Mouse (Mus musculus) liver, embryonic 15.5 days (tissue): ENCODE results near the gene Rabggta. TPM values are rescaled to one million over a fixed set of nuclear protein-coding genes. Genes with fewer than 3 reads are reported as not detected.

Experiments
- ATAC-seq: fragments of 200-750 bp; cut with Nextera tagmentation; 2 replicates; pipeline ENCODE4 v1.8.0; 2017; ENCODE audit warnings: moderate number of reproducible peaks, mild to moderate bottlenecking, moderate library complexity; ENCODE audit not compliant: insufficient read depth
- H3K27ac ChIP-seq: fragments of 300-500 bp; sonication (generic); replicated peaks from 2 replicates; pipeline ENCODE4 v1.5.1; 2015; ENCODE audit warnings: mild to moderate bottlenecking, inconsistent platforms
- H3K27me3 ChIP-seq: fragments of 300-500 bp; sonication (generic); 2 replicates; pipeline ENCODE4 v1.6.1; 2015; ENCODE audit warnings: mild to moderate bottlenecking, inconsistent platforms
- H3K36me3 ChIP-seq: fragments of 300-500 bp; sonication (generic); replicated peaks from 2 replicates; pipeline ENCODE4 v1.6.1; 2015; ENCODE audit warnings: moderate library complexity, mild to moderate bottlenecking, inconsistent platforms
- H3K4me1 ChIP-seq: fragments of 300-500 bp; sonication (generic); replicated peaks from 2 replicates; pipeline ENCODE4 v1.6.1; 2015; ENCODE audit warnings: inconsistent platforms
- H3K4me2 ChIP-seq: fragments of 300-500 bp; sonication (generic); 2 replicates; pipeline ENCODE4 v1.6.1; 2015; ENCODE audit warnings: moderate library complexity, mild to moderate bottlenecking, inconsistent platforms
- H3K4me3 ChIP-seq: fragments of 300-500 bp; sonication (generic); replicated peaks from 2 replicates; pipeline ENCODE4 v1.5.1; 2015; ENCODE audit warnings: mild to moderate bottlenecking, inconsistent platforms
- H3K9ac ChIP-seq: fragments of 300-500 bp; sonication (generic); 2 replicates; pipeline ENCODE4 v1.6.1; 2015; ENCODE audit warnings: moderate library complexity, mild to moderate bottlenecking, inconsistent platforms
- H3K9me3 ChIP-seq: fragments of 300-500 bp; sonication (generic); replicated peaks from 2 replicates; pipeline ENCODE4 v1.6.1; 2016; ENCODE audit warnings: inconsistent platforms
- WGBS: fragments of 180-500 bp; shearing (Covaris S2); methylation state at CpG from one replicate; pipeline ENCODE4 v1.1.7; 2015; ENCODE audit warnings: mixed read lengths; ENCODE audit not compliant: insufficient replicate concordance; 5-methylcytosine and 5-hydroxymethylcytosine counted together
- polyA plus RNA-seq: library from polyadenylated mRNA; unstranded; fragments of >200 nt; fragmentation: Nextera tagmentation; extraction: Ambion mirVana; gene quantifications from 2 replicates; pipeline ENCODE4 v1.2.1, GENCODE M21; 2015

Rabggta gene
- polyA plus RNA-seq, 1 experiment from 2014 or later = 10.5 TPM

GRCm38 (mm10) chr14:55697226-55697625 lies 24.8 kb downstream of the Rabggta start:
- WGBS = 44% methylated on average over 4 of the region's 4 CpGs
- H3K9me3 ChIP-seq = no peaks in the 10 kb centered on the region
- no peaks in the 10 kb centered on the region for H3K36me3 ChIP-seq
- H3K4me3 ChIP-seq = no peak overlapping the region
- no peak overlapping the region for H3K9ac ChIP-seq
- H3K27me3 ChIP-seq = no peaks in the 10 kb centered on the region
- no peaks in the 10 kb centered on the region; the same call in 1 of the 2 replicates for H3K4me1 ChIP-seq
- H3K4me2 ChIP-seq = no peak overlapping the region; the same call in 1 of the 2 replicates
- ATAC-seq = no peak
- peak overlapping the region; percentile 20; the same call in 1 of the 2 replicates for H3K27ac ChIP-seq

GRCm38 (mm10) chr14:55689433-55689832 lies 32.6 kb downstream of the Rabggta start:
- Histone ChIP-seq H3K27me3 (0 out of 2 replicates have a peak, but pooled peaks cover 5% of the 10 kb centered on the region), H3K36me3 (no peaks in the 10 kb centered on the region), H3K4me2 (no peak overlapping the region), H3K27ac (no peak overlapping the region), H3K4me3 (no peak overlapping the region), H3K4me1 (no peaks in the 10 kb centered on the region), H3K9ac (no peak overlapping the region), H3K9me3 (no peaks in the 10 kb centered on the region)
- 60% methylated on average over 10 of the region's 10 CpGs for WGBS
- no peak for ATAC-seq

GRCm38 (mm10) chr14:55682118-55682493 lies 40.0 kb downstream of the Rabggta start:
- peaks cover 27% of the 10 kb centered on the region for H3K4me1 ChIP-seq
- H3K27ac ChIP-seq = peak overlapping the region; percentile 94
- 17% methylated on average over 3 of the region's 3 CpGs for WGBS
- H3K36me3 ChIP-seq = peaks cover 35% of the 10 kb centered on the region
- H3K4me3 ChIP-seq = peak overlapping the region; percentile 80
- H3K4me2 ChIP-seq = peak overlapping the region; percentile 75
- H3K27me3 ChIP-seq = no peaks in the 10 kb centered on the region
- H3K9me3 ChIP-seq = no peaks in the 10 kb centered on the region
- H3K9ac ChIP-seq = peak overlapping the region; percentile 73
- peak; percentile 3; the same call in 1 of the 2 replicates for ATAC-seq

GRCm38 (mm10) chr14:55681160-55682117 lies 40.6 kb downstream of the Rabggta start, which contains the start of gene Tinf2:
Gene Tinf2, minus strand, starts transcription at chr14:55681820.
- H3K9ac ChIP-seq = peak within 1 kb of the TSS; percentile 73
- H3K4me1 ChIP-seq = peaks cover 27% of the 10 kb centered on the region
- no peaks in the 10 kb centered on the region for H3K27me3 ChIP-seq
- peak; percentile 93 for ATAC-seq
- H3K4me3 ChIP-seq = peak within 1 kb of the TSS; percentile 80
- H3K9me3 ChIP-seq = no peaks in the 10 kb centered on the region
- WGBS = under 1% methylated on average over 66 of the region's 66 CpGs
- peak within 1 kb of the TSS; percentile 94 for H3K27ac ChIP-seq
- peak within 1 kb of the TSS; percentile 75 for H3K4me2 ChIP-seq
- peaks cover 41% of the 10 kb centered on the region for H3K36me3 ChIP-seq

GRCm38 (mm10) chr14:55677615-55678014 lies 44.4 kb downstream of the Rabggta start:
- Histone ChIP-seq H3K27me3 (no peaks in the 10 kb centered on the region), H3K4me2 (no peak overlapping the region), H3K9ac (no peak overlapping the region), H3K27ac (no peak overlapping the region), H3K9me3 (no peaks in the 10 kb centered on the region), H3K4me3 (no peak overlapping the region), H3K36me3 (peaks cover 57% of the 10 kb centered on the region), H3K4me1 (peaks cover 35% of the 10 kb centered on the region)
- 67% methylated on average over 4 of the region's 4 CpGs for WGBS
- ATAC-seq = no peak

GRCm38 (mm10) chr14:55672741-55673060 lies 49.4 kb downstream of the Rabggta start:
- H3K4me2 ChIP-seq = peak overlapping the region; percentile 75
- no peak for ATAC-seq
- H3K27me3 ChIP-seq = no peaks in the 10 kb centered on the region
- peaks cover 32% of the 10 kb centered on the region for H3K4me1 ChIP-seq
- peak overlapping the region; percentile 79 for H3K4me3 ChIP-seq
- H3K27ac ChIP-seq = peak overlapping the region; percentile 88
- H3K9ac ChIP-seq = peak overlapping the region; percentile 76
- 56% methylated on average over 7 of the region's 7 CpGs for WGBS
- H3K9me3 ChIP-seq = no peaks in the 10 kb centered on the region
- peaks cover 35% of the 10 kb centered on the region for H3K36me3 ChIP-seq

GRCm38 (mm10) chr14:55671833-55672740 lies 50.0 kb downstream of the Rabggta start, which contains the start of the genes Gmpr2 and Nedd8:
Gene Gmpr2, plus strand, starts transcription at chr14:55671941.
Gene Nedd8, minus strand, starts transcription at chr14:55672124.
- H3K4me1 ChIP-seq = peaks cover 32% of the 10 kb centered on the region
- H3K27ac ChIP-seq = peak within 1 kb of the TSS; percentile 88
- H3K36me3 ChIP-seq = peaks cover 30% of the 10 kb centered on the region
- peak; percentile 98 for ATAC-seq
- H3K4me2 ChIP-seq = peak within 1 kb of the TSS; percentile 75
- H3K9me3 ChIP-seq = no peaks in the 10 kb centered on the region
- peak within 1 kb of the TSS; percentile 79 for H3K4me3 ChIP-seq
- peak within 1 kb of the TSS; percentile 76 for H3K9ac ChIP-seq
- WGBS = under 1% methylated on average over 38 of the region's 38 CpGs
- H3K27me3 ChIP-seq = no peaks in the 10 kb centered on the region

GRCm38 (mm10) chr14:55671486-55671832 lies 50.6 kb downstream of the Rabggta start:
- Histone ChIP-seq H3K4me2 (peak overlapping the region; percentile 75), H3K27ac (peak overlapping the region; percentile 88), H3K4me1 (peaks cover 32% of the 10 kb centered on the region), H3K9ac (peak overlapping the region; percentile 76), H3K9me3 (no peaks in the 10 kb centered on the region), H3K27me3 (no peaks in the 10 kb centered on the region), H3K36me3 (peaks cover 28% of the 10 kb centered on the region), H3K4me3 (peak overlapping the region; percentile 79)
- WGBS = 0% methylated on average over 12 of the region's 12 CpGs
- peak; percentile 33; the same call in 1 of the 2 replicates for ATAC-seq

Other genes starting within 250 kb of the Rabggta start
- gene Dhrs4, start 243.5 kb downstream of the Rabggta start, polyA plus RNA-seq = 77.8 and 86.8 TPM in 2 replicates
- 0.28 and 0.41 TPM in 2 replicates for gene Carmil3, start 231.6 kb downstream of the Rabggta start, polyA plus RNA-seq
- not detected in 2 replicates for gene Cpne6, start 211.8 kb downstream of the Rabggta start, polyA plus RNA-seq
- not detected in 2 replicates for gene Nrl, start 197.3 kb downstream of the Rabggta start, polyA plus RNA-seq
- 36.0 and 39.9 TPM in 2 replicates for gene Pck2, start 182.0 kb downstream of the Rabggta start, polyA plus RNA-seq
- 57.9 and 64.1 TPM in 2 replicates for gene Dcaf11, start 162.3 kb downstream of the Rabggta start, polyA plus RNA-seq
- 1.6 and 2.1 TPM in 2 replicates for gene A730061H03Rik, start 161.9 kb downstream of the Rabggta start, polyA plus RNA-seq
- 1.1 and 1.9 TPM in 2 replicates for gene Fitm1, start 146.6 kb downstream of the Rabggta start, polyA plus RNA-seq
- gene Psme1, start 144.1 kb downstream of the Rabggta start, polyA plus RNA-seq = 108 and 116 TPM in 2 replicates
- gene Emc9, start 137.0 kb downstream of the Rabggta start, polyA plus RNA-seq = 25.6 and 25.9 TPM in 2 replicates
- gene Psme2, start 131.2 kb downstream of the Rabggta start, polyA plus RNA-seq = 173 and 191 TPM in 2 replicates
- 9.1 and 12.0 TPM in 2 replicates for gene Rnf31, start 130.6 kb downstream of the Rabggta start, polyA plus RNA-seq
- 20.7 and 20.9 TPM in 2 replicates for gene Irf9, start 118.7 kb downstream of the Rabggta start, polyA plus RNA-seq
- 1.7 and 1.9 TPM in 2 replicates for gene Rec8, start 104.2 kb downstream of the Rabggta start, polyA plus RNA-seq
- 26.6 and 36.7 TPM in 2 replicates for gene Ipo4, start 86.3 kb downstream of the Rabggta start, polyA plus RNA-seq
- 0.54 and 0.67 TPM in 2 replicates for gene Gm49378, start 84.4 kb downstream of the Rabggta start, polyA plus RNA-seq
- 48.4 and 51.7 TPM in 2 replicates for gene Tm9sf1, start 78.5 kb downstream of the Rabggta start, polyA plus RNA-seq
- 0.09 TPM in 1 of 2 replicates, not detected in the other for gene Tssk4, start 72.1 kb downstream of the Rabggta start, polyA plus RNA-seq
- gene Mdp1, start 61.8 kb downstream of the Rabggta start, polyA plus RNA-seq = 18.4 and 18.5 TPM in 2 replicates
- 21.2 and 25.6 TPM in 2 replicates for gene Gmpr2, start 50.3 kb downstream of the Rabggta start, polyA plus RNA-seq
- 218 and 233 TPM in 2 replicates for gene Nedd8, start 50.1 kb downstream of the Rabggta start, polyA plus RNA-seq
- 21.0 and 22.4 TPM in 2 replicates for gene Tinf2, start 40.4 kb downstream of the Rabggta start, polyA plus RNA-seq
- 2.9 and 3.9 TPM in 2 replicates for gene Tgm1, start 8.3 kb downstream of the Rabggta start, polyA plus RNA-seq
- 39.4 and 43.5 TPM in 2 replicates for gene Dhrs1, start 23.4 kb upstream of the Rabggta start, polyA plus RNA-seq
- gene Nop9, start 23.4 kb upstream of the Rabggta start, polyA plus RNA-seq = 23.4 and 24.4 TPM in 2 replicates
- gene Cideb, start 36.2 kb upstream of the Rabggta start, polyA plus RNA-seq = 57.5 and 77.8 TPM in 2 replicates
- gene Ltb4r2, start 39.2 kb upstream of the Rabggta start, polyA plus RNA-seq = 0.74 and 0.93 TPM in 2 replicates
- gene Ltb4r1, start 43.7 kb upstream of the Rabggta start, polyA plus RNA-seq = 14.0 and 14.5 TPM in 2 replicates
- gene Adcy4, start 61.8 kb upstream of the Rabggta start, polyA plus RNA-seq = 1.4 and 1.9 TPM in 2 replicates
- gene Ripk3, start 66.6 kb upstream of the Rabggta start, polyA plus RNA-seq = 16.9 and 19.7 TPM in 2 replicates
- gene Nfatc4, start 100.9 kb upstream of the Rabggta start, polyA plus RNA-seq = 0.67 and 0.86 TPM in 2 replicates
- gene Nynrin, start 131.7 kb upstream of the Rabggta start, polyA plus RNA-seq = 2.0 and 2.1 TPM in 2 replicates
- 0.20 and 0.31 TPM in 2 replicates for gene Cbln3, start 162.1 kb upstream of the Rabggta start, polyA plus RNA-seq
- 8.6 and 10.1 TPM in 2 replicates for gene Khnyn, start 162.7 kb upstream of the Rabggta start, polyA plus RNA-seq
- 12.8 and 15.5 TPM in 2 replicates for gene Sdr39u1, start 178.0 kb upstream of the Rabggta start, polyA plus RNA-seq
- 0.36 and 0.47 TPM in 2 replicates for gene Cma1, start 222.4 kb upstream of the Rabggta start, polyA plus RNA-seq
- not detected in 2 replicates for gene Cma2, start 228.7 kb upstream of the Rabggta start, polyA plus RNA-seq